Mouse (Mus musculus) erythroblast, embryonic 14.5 days (primary cell): ENCODE data around the gene Gm10490.

ENCODE experiments used
- GATA1 ChIP-seq: IDR thresholded peaks from 2 replicates; pipeline ENCODE4 v1.6.1; 2012; ENCODE audit warnings: low read length, inconsistent platforms, mixed read lengths
- TAL1 ChIP-seq: IDR thresholded peaks from 3 replicates; pipeline ENCODE4 v1.6.1; 2012; ENCODE audit warnings: low read length, inconsistent platforms, mixed read lengths

- no peak for TF ChIP-seq GATA1
- TF ChIP-seq TAL1 = no peak
These were observed 36.3 kb downstream of the Gm10490 start for GRCm38 (mm10) chrX:7945618-7946017.
